Mouse (Mus musculus) liver, embryonic 14.5 days (tissue): ENCODE data around the gene Ccna1. TPM values are rescaled to one million over a fixed set of nuclear protein-coding genes. Genes with fewer than 3 reads are reported as not detected.
A peak's percentile ranks its signal among the peaks of the same experiment; 100 is the strongest.

ENCODE experiments used
- ATAC-seq: fragments of 200-750 bp; cut with Nextera tagmentation; 2 replicates; pipeline ENCODE4 v1.8.0; 2017; ENCODE audit warnings: moderate number of reproducible peaks, mild to moderate bottlenecking, moderate library complexity; ENCODE audit not compliant: insufficient read depth
- DNase-seq, 3 experiments: peaks; one replicate each; pipeline ENCODE4 v3.0.0-alpha.2; 2012 to 2013; ENCODE audit warnings: low read depth in 3 of 3, low spot score in 3 of 3
- H3K27ac ChIP-seq: fragments of 300-500 bp; sonication (generic); 2 replicates; pipeline ENCODE4 v1.5.1; 2014; ENCODE audit warnings: moderate library complexity, mild to moderate bottlenecking, control low read depth, inconsistent platforms
- H3K27me3 ChIP-seq: fragments of 300-500 bp; sonication (generic); 2 replicates; pipeline ENCODE4 v1.6.1; 2014; ENCODE audit warnings: mild to moderate bottlenecking, low read length, moderate library complexity; ENCODE audit not compliant: control insufficient read depth, insufficient read depth
- H3K36me3 ChIP-seq: fragments of 300-500 bp; sonication (generic); replicated peaks from 2 replicates; pipeline ENCODE4 v1.6.1; 2014; ENCODE audit warnings: low read depth; ENCODE audit not compliant: control insufficient read depth, insufficient read depth
- H3K4me1 ChIP-seq, 2 experiments: fragments of 200-500 bp in 1 of 2; fragments of 300-500 bp in 1 of 2; sonication (generic) in 1 of 2; replicated peaks; 2 replicates each; pipeline ENCODE4 v1.6.1; 2012 to 2014; ENCODE audit warnings: antibody characterized with exemption in 1 of 2, inconsistent platforms in 1 of 2, low read length in 1 of 2; ENCODE audit not compliant: control insufficient read depth in 2 of 2, insufficient read depth in 2 of 2
- H3K4me2 ChIP-seq: fragments of 300-500 bp; sonication (generic); 2 replicates; pipeline ENCODE4 v1.6.1; 2014; ENCODE audit warnings: low read depth, mild to moderate bottlenecking, control low read depth, moderate library complexity
- H3K4me3 ChIP-seq, 2 experiments: fragments of 200-500 bp in 1 of 2; fragments of 300-500 bp in 1 of 2; sonication (generic) in 1 of 2; 2 replicates each; pipeline ENCODE4 v1.5.1; 2012 to 2014; ENCODE audit warnings: low read depth in 2 of 2, low read length in 2 of 2, mild to moderate bottlenecking in 2 of 2, control low read depth in 1 of 2, inconsistent platforms in 1 of 2, moderate library complexity in 1 of 2; ENCODE audit not compliant: insufficient read depth in 1 of 2
- H3K9ac ChIP-seq: fragments of 300-500 bp; sonication (generic); replicated peaks from 2 replicates; pipeline ENCODE4 v1.6.1; 2014; ENCODE audit warnings: mild to moderate bottlenecking, control low read depth, moderate library complexity
- H3K9me3 ChIP-seq: fragments of 300-500 bp; sonication (generic); 2 replicates; pipeline ENCODE4 v1.6.1; 2016; ENCODE audit warnings: low read length, mixed read lengths; ENCODE audit not compliant: control insufficient read depth
- CTCF ChIP-seq: IDR thresholded peaks from 2 replicates; pipeline ENCODE4 v1.5.1; 2016; ENCODE audit warnings: antibody characterized with exemption, low read depth, control low read depth
- EP300 ChIP-seq: IDR thresholded peaks from 2 replicates; pipeline ENCODE4 v1.6.1; 2016; ENCODE audit warnings: antibody characterized with exemption, low read depth
- WGBS: fragments of 180-500 bp; shearing (Covaris S2); extraction: QIAGEN DNeasy Blood & Tissue Kit; methylation state at CpG from one replicate; pipeline ENCODE4 v1.1.7; 2014; ENCODE audit not compliant: insufficient replicate concordance; 5-methylcytosine and 5-hydroxymethylcytosine counted together
- polyA plus RNA-seq, 2 experiments: library from polyadenylated mRNA; depleted of rRNA in 1 of 2; stranded (reverse) in 1 of 2; unstranded in 1 of 2; fragments of >200 nt; fragmentation: Nextera tagmentation in 1 of 2; extraction: Ambion mirVana in 1 of 2; gene quantifications; 2 replicates each; pipeline versions ENCODE4 v1.2.1 to v1.2.3; 2012 to 2014

The Ccna1 gene
- polyA plus RNA-seq, 2 experiments, result 0.14 to 0.20 TPM

DNA sequence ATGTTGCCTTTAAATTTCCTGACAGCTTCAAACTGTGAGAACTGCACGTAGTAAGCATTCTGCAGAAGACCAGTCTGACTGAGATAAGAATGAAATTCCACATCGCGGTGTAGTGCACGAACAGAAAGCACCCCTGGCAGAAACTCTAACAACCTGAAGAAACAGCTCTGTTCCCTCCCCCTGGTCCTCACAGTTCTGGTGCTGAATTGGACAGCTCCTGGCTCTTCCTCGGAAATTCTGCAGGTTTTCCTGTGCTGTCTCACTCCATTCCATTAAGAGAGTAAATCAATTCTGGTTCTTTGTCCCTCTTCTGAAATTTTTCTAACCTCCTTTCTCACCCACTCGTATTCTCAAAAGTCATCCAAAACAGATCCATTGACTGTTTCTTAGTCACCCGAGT, 43.6 kb downstream of the Ccna1 start:
- Histone ChIP-seq H3K4me3 (no peak overlapping the region), H3K4me2 (no peak overlapping the region), H3K27me3 (no peaks in the 10 kb centered on the region), H3K4me1 (no peaks in the 10 kb centered on the region), H3K27ac (no peak overlapping the region), H3K36me3 (no peaks in the 10 kb centered on the region), H3K9ac (no peak overlapping the region), H3K9me3 (no peaks in the 10 kb centered on the region)
- no peak for ATAC-seq
- DNase-seq, result no peak
- 26% methylated on average over 7 of the region's 7 CpGs for WGBS
- TF ChIP-seq CTCF (no peak), EP300 (no peak)

DNA sequence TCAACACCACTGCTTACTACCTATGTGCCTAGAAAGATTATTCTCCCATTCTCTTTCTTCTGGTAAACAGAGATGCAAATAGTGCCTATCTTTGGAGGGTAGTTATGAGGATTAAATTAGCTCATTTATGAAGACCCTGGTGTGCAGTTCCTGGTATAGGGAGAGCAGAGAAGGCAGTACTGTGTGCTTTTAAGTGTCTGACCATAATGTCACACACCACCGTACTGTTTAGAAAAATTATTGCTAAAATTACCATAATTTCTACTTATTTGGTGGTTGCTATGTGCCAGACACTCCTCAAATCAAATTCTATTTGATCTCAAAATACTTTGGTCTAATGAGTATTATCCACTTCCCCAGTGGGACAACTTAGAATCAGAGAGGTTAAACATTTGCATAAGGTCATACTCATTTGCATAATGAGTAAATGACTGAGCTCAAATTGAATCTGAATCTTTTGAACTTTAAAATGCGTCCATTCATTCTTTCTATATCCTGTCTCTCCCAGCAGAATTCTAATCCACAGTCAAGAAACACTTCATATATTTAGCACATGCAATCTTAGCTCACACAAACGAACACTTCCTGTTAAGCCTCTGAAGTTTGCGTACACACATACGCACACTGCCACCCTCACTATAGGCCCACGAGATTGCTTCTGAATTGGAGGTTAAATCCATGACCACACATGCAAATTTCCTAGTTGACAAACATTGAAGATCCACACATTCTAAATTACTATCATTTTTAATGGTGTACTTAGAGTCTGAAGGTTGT, 46.1 kb downstream of the Ccna1 start:
- no peaks in the 10 kb centered on the region for H3K27me3 ChIP-seq
- TF ChIP-seq EP300 (no peak), CTCF (no peak)
- DNase-seq (no peak), ATAC-seq (no peak)
- no peak overlapping the region for H3K9ac ChIP-seq
- H3K4me1 ChIP-seq, result no peaks in the 10 kb centered on the region
- no peaks in the 10 kb centered on the region for H3K9me3 ChIP-seq
- H3K4me3 ChIP-seq, result no peak overlapping the region
- H3K4me2 ChIP-seq, result no peak overlapping the region
- H3K27ac ChIP-seq, result no peak overlapping the region
- no peaks in the 10 kb centered on the region for H3K36me3 ChIP-seq
- 55% methylated on average over 6 of the region's 6 CpGs for WGBS

DNA sequence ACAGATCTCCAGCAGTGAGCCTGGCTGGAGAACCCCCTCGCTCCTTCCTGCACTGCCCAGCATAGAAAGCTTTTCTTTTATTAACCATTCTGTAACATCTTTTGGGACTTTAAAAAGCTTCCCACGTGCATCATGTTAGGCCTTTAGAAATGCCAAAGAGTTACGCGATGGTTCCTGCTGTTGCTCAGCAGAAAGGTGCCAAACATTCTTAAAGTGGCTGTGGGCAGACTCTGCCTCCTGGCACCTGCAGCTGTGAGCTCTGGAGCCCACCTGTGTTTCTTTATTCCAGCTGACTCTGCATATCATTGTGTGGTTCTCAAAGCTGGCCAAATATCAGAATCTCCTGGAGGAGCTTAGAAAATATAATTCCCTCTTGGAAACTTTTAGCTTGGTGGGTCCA, 51.3 kb downstream of the Ccna1 start:
- Histone ChIP-seq H3K4me3 (no peak overlapping the region), H3K4me1 (no peaks in the 10 kb centered on the region), H3K9ac (no peak overlapping the region), H3K9me3 (no peaks in the 10 kb centered on the region), H3K4me2 (no peak overlapping the region), H3K27ac (no peak overlapping the region), H3K36me3 (no peaks in the 10 kb centered on the region), H3K27me3 (no peaks in the 10 kb centered on the region)
- DNase-seq, result no peak
- 65% methylated on average over 4 of the region's 4 CpGs for WGBS
- no peak for ATAC-seq
- TF ChIP-seq CTCF (no peak), EP300 (no peak)

DNA sequence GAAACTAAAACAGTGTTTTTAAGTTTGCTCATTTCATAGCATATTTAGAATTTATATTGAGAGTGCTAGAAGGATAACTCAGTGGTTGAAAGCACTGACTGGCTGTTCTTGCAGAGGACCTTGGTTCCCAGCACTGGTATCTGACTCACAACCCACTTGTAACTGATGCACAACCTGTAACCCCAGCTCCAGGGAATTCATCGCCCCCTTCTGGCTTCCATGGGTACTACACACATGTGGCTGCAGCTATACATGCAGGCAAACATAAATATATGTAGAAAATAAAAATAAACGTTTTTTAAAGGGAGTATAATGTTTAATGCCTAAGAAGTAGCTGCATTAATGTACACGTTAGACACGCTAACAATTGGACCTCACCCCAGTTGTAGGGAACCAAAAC, 53.6 kb downstream of the Ccna1 start:
- no peak for ATAC-seq
- H3K4me3 ChIP-seq, result no peak overlapping the region
- TF ChIP-seq EP300 (no peak), CTCF (peak; percentile 57)
- DNase-seq, result no peak
- H3K4me1 ChIP-seq, result no peaks in the 10 kb centered on the region
- no peaks in the 10 kb centered on the region for H3K36me3 ChIP-seq
- H3K4me2 ChIP-seq, result no peak overlapping the region
- H3K9me3 ChIP-seq, result no peaks in the 10 kb centered on the region
- no peak overlapping the region for H3K27ac ChIP-seq
- WGBS, result 48% methylated on average over 4 of the region's 4 CpGs
- no peak overlapping the region for H3K9ac ChIP-seq
- no peaks in the 10 kb centered on the region for H3K27me3 ChIP-seq

Other genes with a start within 250 kb of the Ccna1 start
- gene Rfxap, start 247.7 kb downstream of the Ccna1 start, polyA plus RNA-seq (2012; rRNA removed), result 7.9 and 16.4 TPM in 2 replicates
- 15.2 and 17.3 TPM in 2 replicates for gene Rfxap, start 247.7 kb downstream of the Ccna1 start, polyA plus RNA-seq (2014; fragmentation: Nextera tagmentation; extraction: Ambion mirVana)
- gene Sertm1, start 139.6 kb downstream of the Ccna1 start, polyA plus RNA-seq (2012; rRNA removed), result 1.3 and 1.5 TPM in 2 replicates
- 0.27 and 0.38 TPM in 2 replicates for gene Sertm1, start 139.6 kb downstream of the Ccna1 start, polyA plus RNA-seq (2014; fragmentation: Nextera tagmentation; extraction: Ambion mirVana)
- 3.1 and 3.9 TPM in 2 replicates for gene Spg20, start 56.6 kb upstream of the Ccna1 start, polyA plus RNA-seq (2012; rRNA removed)
- gene Spg20, start 56.6 kb upstream of the Ccna1 start, polyA plus RNA-seq (2014; fragmentation: Nextera tagmentation; extraction: Ambion mirVana), result 6.0 and 7.7 TPM in 2 replicates
- gene Ccdc169, start 81.8 kb upstream of the Ccna1 start, polyA plus RNA-seq (2012; rRNA removed), result 0.02 TPM in 1 of 2 replicates, not detected in the other
- not detected in 2 replicates for gene Ccdc169, start 81.8 kb upstream of the Ccna1 start, polyA plus RNA-seq (2014; fragmentation: Nextera tagmentation; extraction: Ambion mirVana)
- gene Sohlh2, start 126.5 kb upstream of the Ccna1 start, polyA plus RNA-seq (2012; rRNA removed), result not detected in 2 replicates
- gene Sohlh2, start 126.5 kb upstream of the Ccna1 start, polyA plus RNA-seq (2014; fragmentation: Nextera tagmentation; extraction: Ambion mirVana), result not detected in 2 replicates
- gene Dclk1, start 186.9 kb upstream of the Ccna1 start, polyA plus RNA-seq (2012; rRNA removed), result 0.08 and 0.14 TPM in 2 replicates
- 0.04 and 0.29 TPM in 2 replicates for gene Dclk1, start 186.9 kb upstream of the Ccna1 start, polyA plus RNA-seq (2014; fragmentation: Nextera tagmentation; extraction: Ambion mirVana)